Mouse (Mus musculus): ENCODE data around the gene Phtf2. TPM values are rescaled to one million over a fixed set of nuclear protein-coding genes. Genes with fewer than 3 reads are reported as not detected.
"Not testable (repeated sequence)": the region's sequence is repeated elsewhere in the genome, so short reads cannot be mapped to it uniquely, and the experiment has no call there.

Phtf2 gene
- polyA plus RNA-seq, 1 experiment = 10.2 TPM

DNA sequence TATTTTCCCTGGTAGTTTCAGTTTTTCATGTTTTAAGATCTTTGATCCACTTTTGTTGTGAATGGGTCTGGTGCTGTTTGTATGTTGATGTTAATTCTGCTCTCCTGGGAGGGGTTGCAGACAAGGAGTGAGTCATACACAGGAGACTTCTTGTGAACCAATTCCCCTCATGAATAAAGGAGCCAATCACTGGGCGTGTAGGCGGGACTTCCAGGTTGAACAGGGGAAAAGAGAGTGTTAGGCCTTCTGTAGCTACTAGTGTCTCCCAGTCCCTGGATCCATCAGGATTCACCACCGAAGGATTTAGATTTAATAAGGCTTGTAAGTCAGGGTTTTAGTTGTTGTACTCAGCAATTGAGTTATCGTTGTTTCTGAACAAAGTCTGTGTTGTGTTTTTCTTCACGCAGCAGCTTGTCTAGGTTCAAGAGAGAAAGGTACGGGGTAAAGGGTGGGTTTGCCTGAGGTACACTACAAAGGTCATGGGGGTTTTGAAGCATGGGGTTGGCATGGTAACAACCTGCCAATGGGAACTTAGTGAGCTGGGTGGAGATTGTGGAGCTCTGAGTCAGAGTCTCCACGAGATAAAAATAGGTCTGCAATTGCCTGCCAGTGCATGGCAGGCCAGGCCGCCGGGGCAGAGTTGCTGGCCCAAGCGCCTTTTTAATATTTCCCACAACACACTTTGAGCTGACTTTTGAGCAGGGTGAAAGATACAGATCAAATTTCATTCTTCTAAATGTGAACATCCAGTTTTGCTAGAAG lies 90.0 kb downstream of the Phtf2 start:
- Histone ChIP-seq H3K27me3 (ENCODE audit: control insufficient read depth, insufficient read depth, low read length) (no peaks in the 10 kb centered on the region), H3K4me3 (replicated peaks; ENCODE audit: insufficient read depth, low read depth, low read length) (no peak overlapping the region), H3K4me1 (ENCODE audit: control insufficient read depth, insufficient read depth, low read length) (no peaks in the 10 kb centered on the region), H3K27ac (ENCODE audit: insufficient read depth, low read length) (no peak overlapping the region)
- DNase-seq = peak in 1 of 2 experiments; percentile 35
- no peak for TF ChIP-seq POLR2A (IDR thresholded peaks at IDR 0.05; ENCODE audit: borderline replicate concordance, insufficient read depth, low read length)
- TF ChIP-seq CTCF (IDR thresholded peaks at IDR 0.05; ENCODE audit: borderline replicate concordance, insufficient read depth, low read depth, low read length) = no peak
- WGBS = 72% methylated on average over 10 of the region's 10 CpGs

DNA sequence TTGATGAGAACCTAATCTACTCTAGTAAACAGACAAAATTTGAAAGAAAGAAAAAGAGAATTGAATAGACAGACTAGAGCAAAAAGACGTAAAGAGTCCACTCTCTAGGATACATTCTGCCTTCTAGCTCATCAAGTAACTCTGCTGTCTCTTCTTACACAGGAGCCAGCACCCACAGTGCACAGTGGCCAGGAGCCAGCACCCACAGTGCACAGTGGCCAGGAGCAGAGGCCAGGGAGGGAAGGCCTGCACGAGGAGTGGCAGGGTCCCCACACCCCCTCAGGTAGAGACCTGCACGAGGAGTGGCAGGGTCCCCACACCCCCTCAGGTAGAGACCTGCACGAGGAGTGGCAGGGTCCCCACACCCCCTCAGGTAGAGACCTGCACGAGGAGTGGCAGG lies 95.5 kb downstream of the Phtf2 start:
- not testable (repeated sequence) for H3K27me3 ChIP-seq (ENCODE audit: control insufficient read depth, insufficient read depth, low read length); H3K4me3 ChIP-seq (replicated peaks; ENCODE audit: insufficient read depth, low read depth, low read length); H3K27ac ChIP-seq (ENCODE audit: insufficient read depth, low read length); H3K4me1 ChIP-seq (ENCODE audit: control insufficient read depth, insufficient read depth, low read length)
- DNase-seq = peak; percentile 28 to 47
- 20% methylated on average over 3 of the region's 5 CpGs for WGBS

DNA sequence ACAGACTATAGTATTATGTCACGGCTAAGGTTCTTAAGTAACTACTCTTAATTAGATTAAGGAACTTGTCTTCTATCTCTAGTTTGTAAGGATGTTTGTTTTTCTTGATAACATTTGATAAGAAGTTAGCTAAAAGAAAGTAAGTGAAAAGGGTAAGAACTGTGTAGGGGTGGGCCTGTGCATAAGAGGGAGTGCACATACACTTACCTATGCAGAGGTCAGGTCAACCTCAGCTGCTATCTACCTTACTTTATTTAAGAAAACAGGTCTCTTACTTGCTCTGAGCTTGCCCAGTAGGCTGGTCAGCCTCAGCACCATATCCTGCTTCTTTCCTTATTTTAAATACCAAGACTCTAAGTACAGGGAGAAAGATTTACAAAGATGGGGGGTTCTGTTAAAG lies 100.8 kb downstream of the Phtf2 start:
- 100% methylated on average over 1 of the region's 1 CpGs for WGBS
- H3K27me3 ChIP-seq (ENCODE audit: control insufficient read depth, insufficient read depth, low read length) = no peaks in the 10 kb centered on the region
- H3K27ac ChIP-seq (ENCODE audit: insufficient read depth, low read length) = no peak overlapping the region
- DNase-seq = no peak
- TF ChIP-seq POLR2A (IDR thresholded peaks at IDR 0.05; ENCODE audit: borderline replicate concordance, insufficient read depth, low read length) (no peak), CTCF (IDR thresholded peaks at IDR 0.05; ENCODE audit: borderline replicate concordance, insufficient read depth, low read depth, low read length) (no peak)
- no peaks in the 10 kb centered on the region for H3K4me1 ChIP-seq (ENCODE audit: control insufficient read depth, insufficient read depth, low read length)
- no peak overlapping the region for H3K4me3 ChIP-seq (replicated peaks; ENCODE audit: insufficient read depth, low read depth, low read length)

DNA sequence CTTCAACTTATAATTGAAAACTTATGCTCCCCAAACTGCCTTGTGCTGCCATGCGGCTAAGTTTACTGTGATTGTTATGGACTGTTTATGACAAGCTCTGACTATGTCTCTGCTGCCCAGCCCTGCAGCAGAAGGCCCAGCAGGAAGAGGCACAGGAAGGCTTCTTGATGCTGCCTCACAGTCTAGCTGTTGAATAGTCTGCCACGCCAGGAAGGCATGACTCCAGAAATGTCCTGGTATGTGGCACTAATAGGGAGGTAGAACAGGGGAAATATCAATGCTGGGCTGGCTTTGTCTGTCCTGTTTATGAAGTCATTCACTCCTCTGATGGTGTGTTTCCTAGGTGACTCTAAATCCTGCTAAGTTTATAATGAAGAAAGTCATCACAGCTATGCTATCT lies 102.7 kb downstream of the Phtf2 start:
- Histone ChIP-seq H3K27me3 (ENCODE audit: control insufficient read depth, insufficient read depth, low read length) (no peaks in the 10 kb centered on the region), H3K4me3 (replicated peaks; ENCODE audit: insufficient read depth, low read depth, low read length) (no peak overlapping the region), H3K4me1 (ENCODE audit: control insufficient read depth, insufficient read depth, low read length) (no peaks in the 10 kb centered on the region), H3K27ac (ENCODE audit: insufficient read depth, low read length) (no peak overlapping the region)
- TF ChIP-seq POLR2A (IDR thresholded peaks at IDR 0.05; ENCODE audit: borderline replicate concordance, insufficient read depth, low read length) = no peak
- peak in 1 of 2 experiments; percentile 46 for DNase-seq
- WGBS = 19% methylated on average over 2 of the region's 2 CpGs

DNA sequence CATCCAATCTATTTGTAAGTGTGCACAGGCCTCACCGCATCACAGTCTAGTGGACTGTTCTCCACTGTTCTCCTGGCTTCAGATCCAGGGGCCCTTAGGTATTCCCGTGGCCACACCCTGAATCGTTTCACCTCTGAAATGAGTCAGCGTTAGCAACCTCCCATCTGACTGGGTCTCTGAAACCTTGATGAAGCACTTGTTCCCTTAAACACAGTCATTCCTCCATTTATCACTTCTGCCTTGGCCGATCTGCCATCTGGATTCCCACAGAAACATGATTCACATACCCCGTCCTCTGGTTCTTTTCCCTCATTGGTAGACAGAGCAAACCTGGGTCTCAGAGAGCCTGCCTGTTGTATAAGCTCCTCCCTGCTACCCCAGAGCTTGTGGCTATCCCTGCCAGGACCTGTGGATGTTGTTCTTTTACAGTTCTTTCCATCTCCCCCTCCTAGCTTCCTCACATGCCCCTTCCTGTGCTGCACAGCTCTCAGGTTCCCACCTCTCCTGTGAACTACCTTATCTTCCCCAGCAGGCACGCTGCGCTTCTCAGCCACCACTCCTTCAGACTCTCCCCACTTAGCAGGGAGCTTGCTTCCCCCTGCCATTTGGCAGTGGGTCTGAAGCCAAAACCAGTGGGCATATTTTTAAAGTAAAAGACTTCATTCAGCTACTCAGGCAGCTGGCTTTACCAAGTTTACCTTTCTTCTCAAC lies 103.5 kb downstream of the Phtf2 start:
- H3K27me3 ChIP-seq (ENCODE audit: control insufficient read depth, insufficient read depth, low read length) = no peaks in the 10 kb centered on the region
- no peak overlapping the region for H3K27ac ChIP-seq (ENCODE audit: insufficient read depth, low read length)
- WGBS = 78% methylated on average over 8 of the region's 8 CpGs
- no peaks in the 10 kb centered on the region for H3K4me1 ChIP-seq (ENCODE audit: control insufficient read depth, insufficient read depth, low read length)
- no peak for DNase-seq
- TF ChIP-seq POLR2A (IDR thresholded peaks at IDR 0.05; ENCODE audit: borderline replicate concordance, insufficient read depth, low read length) (no peak), CTCF (IDR thresholded peaks at IDR 0.05; ENCODE audit: borderline replicate concordance, insufficient read depth, low read depth, low read length) (no peak)
- no peak overlapping the region for H3K4me3 ChIP-seq (replicated peaks; ENCODE audit: insufficient read depth, low read depth, low read length)

DNA sequence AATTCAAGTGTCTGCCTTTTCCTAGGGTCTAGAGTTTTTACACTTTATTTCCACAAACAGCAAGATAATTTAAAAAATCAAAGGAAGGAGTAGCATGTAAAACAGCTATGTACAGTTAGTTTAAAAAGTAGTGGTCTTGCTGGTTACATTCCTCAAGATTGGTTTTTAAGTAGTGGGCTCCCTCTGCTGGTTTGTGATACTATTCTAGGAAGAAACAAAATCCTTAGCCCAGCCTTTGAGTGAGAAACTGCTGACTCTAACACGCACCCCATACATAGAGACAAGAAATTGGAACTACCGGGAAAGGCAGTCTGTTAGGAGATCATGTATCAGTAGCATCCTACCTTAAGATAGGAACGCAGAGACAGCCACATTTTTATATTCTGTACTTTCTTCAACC lies 108.6 kb downstream of the Phtf2 start:
- H3K27me3 ChIP-seq (ENCODE audit: control insufficient read depth, insufficient read depth, low read length) = no peaks in the 10 kb centered on the region
- no peak overlapping the region for H3K4me3 ChIP-seq (replicated peaks; ENCODE audit: insufficient read depth, low read depth, low read length)
- no peak overlapping the region for H3K27ac ChIP-seq (ENCODE audit: insufficient read depth, low read length)
- no peaks in the 10 kb centered on the region for H3K4me1 ChIP-seq (ENCODE audit: control insufficient read depth, insufficient read depth, low read length)
- TF ChIP-seq POLR2A (IDR thresholded peaks at IDR 0.05; ENCODE audit: borderline replicate concordance, insufficient read depth, low read length) (no peak), CTCF (IDR thresholded peaks at IDR 0.05; ENCODE audit: borderline replicate concordance, insufficient read depth, low read depth, low read length) (peak; percentile 17; the same call in 1 of the 2 replicates)
- DNase-seq = no peak
- WGBS = 63% methylated on average over 3 of the region's 3 CpGs

DNA sequence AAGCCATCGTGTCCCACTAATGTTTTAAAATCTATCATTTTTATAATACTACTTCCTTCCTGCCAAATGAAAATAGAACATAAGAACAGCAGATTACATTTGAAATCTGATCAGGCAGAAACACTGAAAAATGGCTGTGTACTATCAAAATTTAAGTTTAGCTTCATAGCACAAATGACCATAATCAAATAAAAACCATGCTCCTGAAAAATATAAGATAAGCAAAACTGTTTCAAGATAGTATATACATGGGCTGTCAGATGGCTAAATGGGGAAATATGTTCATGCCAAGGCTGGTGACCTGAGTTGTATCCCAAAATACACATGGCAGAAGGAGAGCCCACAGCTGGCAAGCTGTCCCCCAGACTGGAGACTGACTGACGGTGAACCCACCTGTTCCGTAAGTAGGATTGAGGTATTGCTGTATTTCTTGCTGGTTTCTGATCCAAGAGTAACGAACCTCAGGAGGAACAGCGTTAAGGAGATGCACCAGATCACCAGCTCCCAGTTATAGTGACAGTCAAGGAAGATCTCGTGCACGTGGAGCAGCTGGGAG lies 116.5 kb downstream of the Phtf2 start:
- Histone ChIP-seq H3K27ac (ENCODE audit: insufficient read depth, low read length) (no peak overlapping the region), H3K4me1 (ENCODE audit: control insufficient read depth, insufficient read depth, low read length) (peaks cover 3% of the 10 kb centered on the region; the same call in 1 of the 2 replicates), H3K27me3 (ENCODE audit: control insufficient read depth, insufficient read depth, low read length) (no peaks in the 10 kb centered on the region), H3K4me3 (replicated peaks; ENCODE audit: insufficient read depth, low read depth, low read length) (no peak overlapping the region)
- TF ChIP-seq POLR2A (IDR thresholded peaks at IDR 0.05; ENCODE audit: borderline replicate concordance, insufficient read depth, low read length) (no peak), CTCF (IDR thresholded peaks at IDR 0.05; ENCODE audit: borderline replicate concordance, insufficient read depth, low read depth, low read length) (no peak)
- no peak for DNase-seq
- 59% methylated on average over 7 of the region's 7 CpGs for WGBS

DNA sequence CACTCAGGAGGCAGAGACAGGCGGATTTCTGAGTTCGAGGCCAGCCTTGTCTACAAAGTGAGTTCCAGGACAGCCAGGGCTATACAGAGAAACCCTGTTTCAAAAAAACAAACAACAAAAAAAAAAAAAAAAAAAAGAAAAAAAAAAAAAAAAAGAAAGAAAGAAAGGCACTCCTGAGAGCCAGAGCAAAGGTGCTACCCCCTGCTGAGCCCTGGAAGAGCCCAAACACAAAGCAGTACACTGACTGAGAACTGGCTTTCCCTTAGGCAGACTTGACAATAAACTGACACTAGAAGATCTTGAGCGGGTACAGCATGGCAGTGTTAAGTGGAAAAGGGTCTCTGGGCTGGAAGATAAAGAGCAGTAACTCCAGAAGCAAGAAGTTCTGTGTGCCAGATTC lies 119.5 kb downstream of the Phtf2 start:
- WGBS = 95% methylated on average over 3 of the region's 3 CpGs
- not testable (repeated sequence) for H3K4me3 ChIP-seq (replicated peaks; ENCODE audit: insufficient read depth, low read depth, low read length); H3K27ac ChIP-seq (ENCODE audit: insufficient read depth, low read length); H3K4me1 ChIP-seq (ENCODE audit: control insufficient read depth, insufficient read depth, low read length); DNase-seq; H3K27me3 ChIP-seq (ENCODE audit: control insufficient read depth, insufficient read depth, low read length)

Data from cerebellum, adult 2 months (tissue).